Mouse (Mus musculus): Measurements from ENCODE around the gene Tbc1d2b. TPM values are rescaled to one million over a fixed set of nuclear protein-coding genes. Genes with fewer than 3 reads are reported as not detected.
A peak's percentile ranks its signal among the peaks of the same experiment; 100 is the strongest.

Tbc1d2b gene
- polyA plus RNA-seq, 1 experiment, result 9.9 TPM

GRCm38 (mm10) chr9:90217501-90217900 lies 53.1 kb downstream of the Tbc1d2b start:
- WGBS, result 80% methylated on average over 4 of the region's 4 CpGs

GRCm38 (mm10) chr9:90216259-90217001 lies 54.2 kb downstream of the Tbc1d2b start:
- 80% methylated on average over 11 of the region's 11 CpGs for WGBS
- no peak for DNase-seq (ENCODE audit: low read depth, low spot score)

More at GRCm38 (mm10) chr9:90217501-90217900, 53.1 kb downstream of the Tbc1d2b start:
- no peak for DNase-seq (ENCODE audit: low read depth, low spot score)

GRCm38 (mm10) chr9:90213127-90213526 lies 57.5 kb downstream of the Tbc1d2b start:
- no peak for DNase-seq (ENCODE audit: low read depth, low spot score)
- WGBS, result 75% methylated on average over 3 of the region's 3 CpGs

- WGBS, result 74% methylated on average over 6 of the region's 6 CpGs
- no peak for DNase-seq (ENCODE audit: low read depth, low spot score)
Measured at GRCm38 (mm10) chr9:90208655-90209054, 61.9 kb downstream of the Tbc1d2b start.

- no peak for DNase-seq (ENCODE audit: low read depth, low spot score)
- WGBS, result 54% methylated on average over 8 of the region's 8 CpGs
Measured at GRCm38 (mm10) chr9:90207808-90208207, 62.8 kb downstream of the Tbc1d2b start.

GRCm38 (mm10) chr9:90206500-90206899 lies 64.1 kb downstream of the Tbc1d2b start:
- DNase-seq (ENCODE audit: low read depth, low spot score), result peak; percentile 48
- 48% methylated on average over 2 of the region's 2 CpGs for WGBS

- no peak for DNase-seq (ENCODE audit: low read depth, low spot score)
- WGBS, result 68% methylated on average over 8 of the region's 8 CpGs
Measured at GRCm38 (mm10) chr9:90204396-90204915, 66.1 kb downstream of the Tbc1d2b start.

- WGBS, result 90% methylated on average over 5 of the region's 5 CpGs
Measured at GRCm38 (mm10) chr9:90203233-90203632, 67.4 kb downstream of the Tbc1d2b start.

GRCm38 (mm10) chr9:90201541-90201940 lies 69.1 kb downstream of the Tbc1d2b start:
- no peak for DNase-seq (ENCODE audit: low read depth, low spot score)
- 52% methylated on average over 4 of the region's 4 CpGs for WGBS

More at GRCm38 (mm10) chr9:90203233-90203632, 67.4 kb downstream of the Tbc1d2b start:
- DNase-seq (ENCODE audit: low read depth, low spot score), result no peak

- WGBS, result 83% methylated on average over 7 of the region's 7 CpGs
- no peak for DNase-seq (ENCODE audit: low read depth, low spot score)
Measured at GRCm38 (mm10) chr9:90201096-90201495, 69.5 kb downstream of the Tbc1d2b start.

- 92% methylated on average over 4 of the region's 4 CpGs for WGBS
Measured at GRCm38 (mm10) chr9:90200501-90200900, 70.1 kb downstream of the Tbc1d2b start.

GRCm38 (mm10) chr9:90199611-90200010 lies 71.0 kb downstream of the Tbc1d2b start:
- no peak for DNase-seq (ENCODE audit: low read depth, low spot score)
- 91% methylated on average over 18 of the region's 18 CpGs for WGBS

More at GRCm38 (mm10) chr9:90200501-90200900, 70.1 kb downstream of the Tbc1d2b start:
- DNase-seq (ENCODE audit: low read depth, low spot score), result no peak

GRCm38 (mm10) chr9:90198531-90199449 lies 71.8 kb downstream of the Tbc1d2b start:
- WGBS, result 54% methylated on average over 10 of the region's 10 CpGs
- no peak for DNase-seq (ENCODE audit: low read depth, low spot score)

GRCm38 (mm10) chr9:90197866-90198383 lies 72.7 kb downstream of the Tbc1d2b start:
- DNase-seq (ENCODE audit: low read depth, low spot score), result no peak
- WGBS, result 52% methylated on average over 7 of the region's 7 CpGs

GRCm38 (mm10) chr9:90197116-90197665 lies 73.4 kb downstream of the Tbc1d2b start:
- 36% methylated on average over 7 of the region's 7 CpGs for WGBS

GRCm38 (mm10) chr9:90196262-90196661 lies 74.3 kb downstream of the Tbc1d2b start:
- WGBS, result 47% methylated on average over 7 of the region's 7 CpGs
- DNase-seq (ENCODE audit: low read depth, low spot score), result no peak

More at GRCm38 (mm10) chr9:90197116-90197665, 73.4 kb downstream of the Tbc1d2b start:
- DNase-seq (ENCODE audit: low read depth, low spot score), result no peak

- DNase-seq (ENCODE audit: low read depth, low spot score), result no peak
- WGBS, result 74% methylated on average over 10 of the region's 10 CpGs
Measured at GRCm38 (mm10) chr9:90195000-90195399, 75.6 kb downstream of the Tbc1d2b start.

- 79% methylated on average over 5 of the region's 5 CpGs for WGBS
- DNase-seq (ENCODE audit: low read depth, low spot score), result no peak
Measured at GRCm38 (mm10) chr9:90189391-90189790, 81.2 kb downstream of the Tbc1d2b start.

- WGBS, result 89% methylated on average over 4 of the region's 4 CpGs
- DNase-seq (ENCODE audit: low read depth, low spot score), result no peak
Measured at GRCm38 (mm10) chr9:90188893-90189292, 81.7 kb downstream of the Tbc1d2b start.

Data from large intestine, adult 2 months (tissue).